Mouse (Mus musculus): Measurements from ENCODE around the gene Ptpa. TPM values are rescaled to one million over a fixed set of nuclear protein-coding genes. Genes with fewer than 3 reads are reported as not detected.
A peak's percentile ranks its signal among the peaks of the same experiment; 100 is the strongest.

The Ptpa gene
- polyA plus RNA-seq, 1 experiment from 2014 or later, result 156 TPM

- Histone ChIP-seq H3K27ac (ENCODE audit: low read length) (no peak overlapping the region; the same call in 1 of the 2 replicates), H3K9me3 (replicated peaks; ENCODE audit: control insufficient read depth, low read length, poor library complexity, severe bottlenecking) (no peaks in the 10 kb centered on the region), H3K36me3 (ENCODE audit: control insufficient read depth, insufficient read depth, low read length) (peaks cover 26% of the 10 kb centered on the region), H3K4me1 (ENCODE audit: control insufficient read depth, insufficient read depth, low read length) (peaks cover 21% of the 10 kb centered on the region), H3K4me2 (ENCODE audit: low read length) (no peak overlapping the region), H3K4me3 (ENCODE audit: low read depth, low read length) (no peak overlapping the region), H3K9ac (ENCODE audit: low read depth, low read length) (no peak overlapping the region), H3K27me3 (ENCODE audit: control insufficient read depth, insufficient read depth, low read depth, low read length) (no peaks in the 10 kb centered on the region)
- 48% methylated on average over 10 of the region's 10 CpGs for WGBS
- no peak for ATAC-seq
These were observed 17.8 kb upstream of the Ptpa start for GRCm38 (mm10) chr2:30397986-30398512.

DNA sequence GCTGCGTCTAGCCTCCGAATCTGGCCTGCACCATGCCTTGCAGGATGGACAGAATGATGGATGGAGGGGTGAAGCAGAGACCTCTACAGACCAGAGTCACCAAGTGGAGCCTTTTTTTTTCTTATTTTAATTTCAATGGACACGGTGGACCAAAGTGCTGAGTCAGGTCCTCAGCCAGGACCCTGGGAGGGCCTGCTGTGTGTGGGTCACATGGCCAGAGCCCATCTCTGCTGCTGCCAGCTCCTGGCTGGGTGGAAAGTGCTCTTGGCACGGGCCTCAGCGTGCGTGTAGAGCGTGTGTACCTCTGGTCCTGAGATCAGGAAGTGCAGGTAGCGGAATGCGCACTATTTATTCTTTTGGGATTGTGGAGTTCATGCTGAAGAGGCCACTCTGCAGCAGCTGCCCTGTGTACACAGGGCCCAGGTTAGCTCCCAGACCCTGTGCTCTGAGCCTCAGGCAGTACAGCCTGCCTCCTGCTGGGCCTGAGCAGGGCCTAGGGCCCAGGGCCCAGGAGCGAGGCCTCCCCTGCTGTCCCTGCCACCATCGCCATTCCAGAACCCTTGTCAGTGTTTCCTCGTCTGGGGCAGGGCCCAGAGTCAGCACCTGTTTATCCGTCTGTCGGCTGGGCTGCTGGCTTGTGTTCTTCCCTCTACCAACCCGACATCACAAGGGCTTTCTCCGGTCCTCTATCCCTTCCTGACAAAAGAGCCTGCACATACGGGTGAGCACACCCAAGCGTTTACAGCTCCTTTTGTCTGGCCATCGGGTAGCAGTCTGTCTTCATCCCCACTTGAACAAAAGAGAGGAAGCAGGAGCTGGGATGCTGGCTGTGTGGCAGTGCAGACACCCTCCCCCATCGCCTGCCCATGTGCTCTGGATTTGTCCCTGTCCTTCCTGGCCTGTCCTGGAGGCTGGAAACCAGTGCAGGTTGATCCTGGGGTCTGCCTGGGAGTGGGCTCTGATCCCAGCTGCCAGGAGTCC lies 16.4 kb upstream of the Ptpa start:
- Histone ChIP-seq H3K9me3 (replicated peaks; ENCODE audit: control insufficient read depth, low read length, poor library complexity, severe bottlenecking) (no peaks in the 10 kb centered on the region), H3K4me2 (ENCODE audit: low read length) (no peak overlapping the region), H3K27ac (ENCODE audit: low read length) (peak overlapping the region; percentile 69), H3K36me3 (ENCODE audit: control insufficient read depth, insufficient read depth, low read length) (peaks cover 34% of the 10 kb centered on the region), H3K4me3 (ENCODE audit: low read depth, low read length) (no peak overlapping the region), H3K4me1 (ENCODE audit: control insufficient read depth, insufficient read depth, low read length) (peaks cover 8% of the 10 kb centered on the region; the same call in 1 of the 2 replicates), H3K27me3 (ENCODE audit: control insufficient read depth, insufficient read depth, low read depth, low read length) (no peaks in the 10 kb centered on the region), H3K9ac (ENCODE audit: low read depth, low read length) (peak overlapping the region; percentile 7; the same call in 1 of the 2 replicates)
- WGBS, result 22% methylated on average over 20 of the region's 20 CpGs
- ATAC-seq, result no peak

DNA sequence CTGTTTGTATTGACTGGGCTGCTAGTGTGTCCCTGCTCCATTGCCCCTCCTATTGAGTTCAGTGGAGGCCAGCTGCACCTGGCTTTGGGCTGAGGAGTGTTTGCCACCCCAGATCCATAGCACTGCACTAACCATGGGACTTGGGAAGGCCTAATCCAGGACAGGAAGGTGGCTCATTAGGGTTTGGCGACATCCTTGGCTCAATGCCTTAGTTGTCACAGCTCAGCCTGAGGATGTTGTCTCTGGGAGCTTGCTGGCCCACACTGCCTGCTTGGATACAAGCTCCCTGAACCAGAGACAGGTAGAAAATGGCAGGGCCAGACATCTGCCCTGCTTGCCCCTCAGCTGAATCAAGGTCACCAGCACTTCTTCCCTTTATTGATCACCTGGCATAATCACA lies 14.3 kb upstream of the Ptpa start:
- WGBS, result 74% methylated on average over 1 of the region's 1 CpGs
- ATAC-seq, result no peak
- Histone ChIP-seq H3K27ac (ENCODE audit: low read length) (no peak overlapping the region), H3K4me1 (ENCODE audit: control insufficient read depth, insufficient read depth, low read length) (peaks cover 8% of the 10 kb centered on the region; the same call in 1 of the 2 replicates), H3K9ac (ENCODE audit: low read depth, low read length) (no peak overlapping the region), H3K36me3 (ENCODE audit: control insufficient read depth, insufficient read depth, low read length) (peaks cover 42% of the 10 kb centered on the region), H3K9me3 (replicated peaks; ENCODE audit: control insufficient read depth, low read length, poor library complexity, severe bottlenecking) (no peaks in the 10 kb centered on the region), H3K4me3 (ENCODE audit: low read depth, low read length) (no peak overlapping the region), H3K27me3 (ENCODE audit: control insufficient read depth, insufficient read depth, low read depth, low read length) (no peaks in the 10 kb centered on the region), H3K4me2 (ENCODE audit: low read length) (no peak overlapping the region)

GRCm38 (mm10) chr2:30402351-30402826 lies 13.4 kb upstream of the Ptpa start:
- ATAC-seq, result no peak
- Histone ChIP-seq H3K36me3 (ENCODE audit: control insufficient read depth, insufficient read depth, low read length) (peaks cover 47% of the 10 kb centered on the region), H3K9ac (ENCODE audit: low read depth, low read length) (no peak overlapping the region), H3K27me3 (ENCODE audit: control insufficient read depth, insufficient read depth, low read depth, low read length) (no peaks in the 10 kb centered on the region), H3K27ac (ENCODE audit: low read length) (no peak overlapping the region), H3K4me3 (ENCODE audit: low read depth, low read length) (no peak overlapping the region), H3K9me3 (replicated peaks; ENCODE audit: control insufficient read depth, low read length, poor library complexity, severe bottlenecking) (no peaks in the 10 kb centered on the region), H3K4me2 (ENCODE audit: low read length) (no peak overlapping the region), H3K4me1 (ENCODE audit: control insufficient read depth, insufficient read depth, low read length) (peaks cover 8% of the 10 kb centered on the region; the same call in 1 of the 2 replicates)
- WGBS, result 91% methylated on average over 9 of the region's 9 CpGs

- no peaks in the 10 kb centered on the region for H3K27me3 ChIP-seq (ENCODE audit: control insufficient read depth, insufficient read depth, low read depth, low read length)
- H3K4me3 ChIP-seq (ENCODE audit: low read depth, low read length), result no peak overlapping the region
- no peak overlapping the region for H3K9ac ChIP-seq (ENCODE audit: low read depth, low read length)
- peaks cover 52% of the 10 kb centered on the region for H3K36me3 ChIP-seq (ENCODE audit: control insufficient read depth, insufficient read depth, low read length)
- 51% methylated on average over 2 of the region's 2 CpGs for WGBS
- H3K9me3 ChIP-seq (replicated peaks; ENCODE audit: control insufficient read depth, low read length, poor library complexity, severe bottlenecking), result no peaks in the 10 kb centered on the region
- no peak overlapping the region for H3K4me2 ChIP-seq (ENCODE audit: low read length)
- H3K27ac ChIP-seq (ENCODE audit: low read length), result no peak overlapping the region
- H3K4me1 ChIP-seq (ENCODE audit: control insufficient read depth, insufficient read depth, low read length), result peaks cover 8% of the 10 kb centered on the region; the same call in 1 of the 2 replicates
- no peak for ATAC-seq
These were observed 13.0 kb upstream of the Ptpa start for GRCm38 (mm10) chr2:30402843-30403242.

DNA sequence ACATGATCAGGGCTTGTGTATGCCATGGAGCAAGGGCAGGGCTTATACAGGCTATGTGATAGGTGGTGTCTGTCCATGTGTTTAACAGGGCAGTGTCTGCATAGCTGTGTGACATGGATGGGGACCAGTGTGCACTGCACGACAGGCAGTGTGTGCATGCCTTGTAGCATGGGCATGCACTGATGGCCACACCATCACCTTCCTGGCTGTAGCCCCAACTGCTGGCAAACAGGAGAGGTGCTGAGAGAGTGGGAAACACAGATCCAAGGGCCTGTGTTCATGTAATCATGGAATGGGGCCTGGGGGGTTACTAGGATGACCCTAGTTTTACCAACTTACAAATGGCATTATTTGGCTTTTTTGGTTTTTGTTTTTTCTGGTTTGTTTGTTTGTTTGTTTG lies 12.0 kb upstream of the Ptpa start:
- WGBS, result 93% methylated on average over 1 of the region's 1 CpGs
- Histone ChIP-seq H3K27ac (ENCODE audit: low read length) (no peak overlapping the region), H3K4me1 (ENCODE audit: control insufficient read depth, insufficient read depth, low read length) (peaks cover 8% of the 10 kb centered on the region; the same call in 1 of the 2 replicates), H3K9me3 (replicated peaks; ENCODE audit: control insufficient read depth, low read length, poor library complexity, severe bottlenecking) (no peaks in the 10 kb centered on the region), H3K4me2 (ENCODE audit: low read length) (no peak overlapping the region), H3K4me3 (ENCODE audit: low read depth, low read length) (no peak overlapping the region), H3K9ac (ENCODE audit: low read depth, low read length) (no peak overlapping the region), H3K27me3 (ENCODE audit: control insufficient read depth, insufficient read depth, low read depth, low read length) (no peaks in the 10 kb centered on the region), H3K36me3 (ENCODE audit: control insufficient read depth, insufficient read depth, low read length) (peaks cover 54% of the 10 kb centered on the region)
- ATAC-seq, result no peak

DNA sequence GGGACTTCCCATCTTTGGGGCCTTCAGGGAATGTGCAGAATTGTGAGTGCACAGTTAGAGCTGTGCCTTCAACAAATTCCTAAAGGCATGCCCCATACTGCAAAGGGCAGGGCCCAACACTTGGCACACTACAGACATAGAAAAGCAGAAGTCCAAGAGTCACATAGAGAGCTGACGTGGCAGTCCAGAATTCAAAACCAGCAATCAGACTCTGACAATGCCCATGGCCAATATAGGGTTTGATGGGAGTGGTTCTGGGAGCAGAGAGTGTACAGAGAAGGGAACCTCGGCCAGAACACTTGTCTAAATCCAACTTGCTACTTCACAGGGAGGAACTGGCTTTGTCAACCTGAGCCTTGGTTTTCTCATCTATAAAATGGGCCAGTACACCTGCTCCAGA lies 8.6 kb upstream of the Ptpa start:
- Histone ChIP-seq H3K9me3 (replicated peaks; ENCODE audit: control insufficient read depth, low read length, poor library complexity, severe bottlenecking) (no peaks in the 10 kb centered on the region), H3K4me3 (ENCODE audit: low read depth, low read length) (no peak overlapping the region), H3K27me3 (ENCODE audit: control insufficient read depth, insufficient read depth, low read depth, low read length) (no peaks in the 10 kb centered on the region), H3K4me1 (ENCODE audit: control insufficient read depth, insufficient read depth, low read length) (no peaks in the 10 kb centered on the region), H3K27ac (ENCODE audit: low read length) (no peak overlapping the region), H3K36me3 (ENCODE audit: control insufficient read depth, insufficient read depth, low read length) (peaks cover 64% of the 10 kb centered on the region), H3K9ac (ENCODE audit: low read depth, low read length) (no peak overlapping the region), H3K4me2 (ENCODE audit: low read length) (no peak overlapping the region)
- no peak for ATAC-seq
- 98% methylated on average over 2 of the region's 2 CpGs for WGBS

DNA sequence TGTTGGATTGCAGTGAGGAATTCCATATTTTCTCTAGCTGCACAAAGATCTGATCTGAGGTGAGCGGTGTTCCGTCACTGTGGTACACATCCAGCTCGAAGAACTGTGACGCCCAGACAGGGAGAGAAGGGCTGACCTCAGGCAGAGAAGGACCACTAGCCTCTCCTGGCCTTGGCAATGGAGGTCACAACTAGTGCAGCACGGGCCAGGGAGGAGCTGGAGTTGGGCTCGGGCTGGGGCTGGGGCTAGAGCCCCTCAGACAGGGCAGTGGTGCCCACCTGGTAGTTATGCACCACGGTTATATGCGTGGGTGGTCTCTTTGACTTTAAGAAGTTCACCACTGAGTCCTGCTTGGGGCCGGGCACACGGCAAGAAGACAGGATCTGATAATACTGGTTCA lies 8.1 kb upstream of the Ptpa start:
- WGBS, result 95% methylated on average over 10 of the region's 10 CpGs
- H3K9ac ChIP-seq (ENCODE audit: low read depth, low read length), result no peak overlapping the region
- H3K4me3 ChIP-seq (ENCODE audit: low read depth, low read length), result no peak overlapping the region
- no peak overlapping the region for H3K27ac ChIP-seq (ENCODE audit: low read length)
- no peak for ATAC-seq
- no peaks in the 10 kb centered on the region for H3K27me3 ChIP-seq (ENCODE audit: control insufficient read depth, insufficient read depth, low read depth, low read length)
- H3K4me2 ChIP-seq (ENCODE audit: low read length), result no peak overlapping the region
- H3K36me3 ChIP-seq (ENCODE audit: control insufficient read depth, insufficient read depth, low read length), result peaks cover 59% of the 10 kb centered on the region
- H3K4me1 ChIP-seq (ENCODE audit: control insufficient read depth, insufficient read depth, low read length), result 0 out of 2 replicates have a peak, but pooled peaks cover 1% of the 10 kb centered on the region
- H3K9me3 ChIP-seq (replicated peaks; ENCODE audit: control insufficient read depth, low read length, poor library complexity, severe bottlenecking), result no peaks in the 10 kb centered on the region

All from midbrain, embryonic 16.5 days (tissue).